Mouse (Mus musculus) midbrain, postnatal 0 days (tissue): ENCODE measurements around the gene H2-DMa. TPM values are rescaled to one million over a fixed set of nuclear protein-coding genes. Genes with fewer than 3 reads are reported as not detected.

Experiments used
- ATAC-seq: fragments of 200-750 bp; cut with Nextera tagmentation; 2 replicates; pipeline ENCODE4 v1.8.0; 2017; ENCODE audit warnings: moderate number of reproducible peaks, mild to moderate bottlenecking, moderate TSS enrichment, moderate library complexity; ENCODE audit not compliant: low FRiP score
- DNase-seq: peaks from one replicate; pipeline ENCODE4 v3.0.0-alpha.2; 2015; ENCODE audit warnings: low spot score
- H3K27ac ChIP-seq: fragments of 300-500 bp; sonication (generic); 2 replicates; pipeline ENCODE4 v1.5.1; 2014; ENCODE audit warnings: low read depth, mild to moderate bottlenecking, low read length, mixed read lengths
- H3K27me3 ChIP-seq: fragments of 300-500 bp; sonication (generic); 2 replicates; pipeline ENCODE4 v1.6.1; 2014; ENCODE audit warnings: low read length, control low read depth, mixed read lengths; ENCODE audit not compliant: insufficient read depth
- H3K36me3 ChIP-seq: fragments of 300-500 bp; sonication (generic); 2 replicates; pipeline ENCODE4 v1.6.1; 2014; ENCODE audit warnings: low read length, control low read depth, mixed read lengths; ENCODE audit not compliant: insufficient read depth
- H3K4me1 ChIP-seq: fragments of 300-500 bp; sonication (generic); 2 replicates; pipeline ENCODE4 v1.6.1; 2014; ENCODE audit warnings: mild to moderate bottlenecking, control low read depth, antibody characterized with exemption, low read length, mixed read lengths; ENCODE audit not compliant: insufficient read depth
- H3K4me2 ChIP-seq: fragments of 300-500 bp; sonication (generic); 2 replicates; pipeline ENCODE4 v1.6.1; 2014; ENCODE audit warnings: low read depth, mild to moderate bottlenecking, low read length, mixed read lengths; ENCODE audit not compliant: poor library complexity, severe bottlenecking
- H3K4me3 ChIP-seq: fragments of 300-500 bp; sonication (generic); 2 replicates; pipeline ENCODE4 v1.5.1; 2014; ENCODE audit warnings: low read depth, mild to moderate bottlenecking, low read length, moderate library complexity
- H3K9ac ChIP-seq: fragments of 300-500 bp; sonication (generic); replicated peaks from 2 replicates; pipeline ENCODE4 v1.6.1; 2014; ENCODE audit warnings: mild to moderate bottlenecking, low read length, moderate library complexity, mixed read lengths; ENCODE audit not compliant: poor library complexity, severe bottlenecking
- H3K9me3 ChIP-seq: fragments of 300-500 bp; sonication (generic); 2 replicates; pipeline ENCODE4 v1.6.1; 2016; ENCODE audit warnings: low read length, control low read depth
- CTCF ChIP-seq: IDR thresholded peaks from 2 replicates; pipeline ENCODE4 v1.5.1; 2016; ENCODE audit warnings: antibody characterized with exemption, mild to moderate bottlenecking
- WGBS: fragments of 180-500 bp; shearing (Covaris S2); extraction: QIAGEN DNeasy Blood & Tissue Kit; methylation state at CpG from one replicate; pipeline ENCODE4 v1.1.7; 2014; 5-methylcytosine and 5-hydroxymethylcytosine counted together
- polyA plus RNA-seq: library from polyadenylated mRNA; unstranded; fragments of >200 nt; fragmentation: Nextera tagmentation; extraction: Ambion mirVana; gene quantifications from 2 replicates; pipeline ENCODE4 v1.2.1, GENCODE M21; 2015
- total RNA-seq: library from RNA; depleted of rRNA; stranded (reverse); fragments of >200 nt; gene quantifications from 2 replicates; pipeline ENCODE4 v1.2.3, GENCODE M21; 2014

The H2-DMa gene
- total and polyA plus RNA-seq, 2 experiments from 2014 or later = 23.8 to 26.1 TPM

- Histone ChIP-seq H3K4me2 (no peak overlapping the region), H3K9ac (no peak overlapping the region), H3K27me3 (peaks cover 13% of the 10 kb centered on the region), H3K27ac (no peak overlapping the region), H3K4me3 (no peak overlapping the region), H3K36me3 (no peaks in the 10 kb centered on the region), H3K4me1 (no peaks in the 10 kb centered on the region), H3K9me3 (no peaks in the 10 kb centered on the region)
- no peak for ATAC-seq
- DNase-seq = no peak
- no peak for TF ChIP-seq CTCF
- WGBS = 63% methylated on average over 3 of the region's 3 CpGs
Observed at GRCm38 (mm10) chr17:34144960-34145371, 25.6 kb downstream of the H2-DMa start.

- ATAC-seq (no peak), DNase-seq (peak; percentile 78)
- Histone ChIP-seq H3K27me3 (no peaks in the 10 kb centered on the region), H3K9me3 (no peaks in the 10 kb centered on the region), H3K4me3 (no peak within 1 kb of the TSS), H3K36me3 (no peaks in the 10 kb centered on the region), H3K4me2 (no peak within 1 kb of the TSS), H3K4me1 (no peaks in the 10 kb centered on the region), H3K27ac (no peak within 1 kb of the TSS), H3K9ac (no peak within 1 kb of the TSS)
- TF ChIP-seq CTCF = no peak
- WGBS = 59% methylated on average over 4 of the region's 4 CpGs
Observed at GRCm38 (mm10) chr17:34152923-34153322, 33.6 kb downstream of the H2-DMa start, which contains the start of gene H2-DMb1. Gene H2-DMb1, plus strand, starts transcription at chr17:34153072.

- Histone ChIP-seq H3K4me2 (no peak overlapping the region), H3K9me3 (no peaks in the 10 kb centered on the region), H3K27me3 (no peaks in the 10 kb centered on the region), H3K4me3 (no peak overlapping the region), H3K4me1 (no peaks in the 10 kb centered on the region), H3K27ac (no peak overlapping the region), H3K36me3 (no peaks in the 10 kb centered on the region), H3K9ac (no peak overlapping the region)
- no peak for ATAC-seq
- 51% methylated on average over 5 of the region's 5 CpGs for WGBS
- no peak for TF ChIP-seq CTCF
- no peak for DNase-seq
Observed at GRCm38 (mm10) chr17:34155534-34155933, 36.2 kb downstream of the H2-DMa start.

- H3K27ac ChIP-seq = no peak overlapping the region
- ATAC-seq (no peak), DNase-seq (no peak)
- no peaks in the 10 kb centered on the region for H3K9me3 ChIP-seq
- H3K27me3 ChIP-seq = no peaks in the 10 kb centered on the region
- H3K4me3 ChIP-seq = no peak overlapping the region
- no peaks in the 10 kb centered on the region for H3K36me3 ChIP-seq
- TF ChIP-seq CTCF = peak; percentile 37
- 36% methylated on average over 9 of the region's 9 CpGs for whole genome bisulfite sequencing
- no peak overlapping the region for H3K4me2 ChIP-seq
- no peak overlapping the region for H3K9ac ChIP-seq
- H3K4me1 ChIP-seq = no peaks in the 10 kb centered on the region
Observed at GRCm38 (mm10) chr17:34164202-34164895, 45.0 kb downstream of the H2-DMa start.

GRCm38 (mm10) chr17:34165033-34165730 is 45.8 kb downstream of the H2-DMa start:
- no peaks in the 10 kb centered on the region for H3K36me3 ChIP-seq
- DNase-seq = no peak
- WGBS = 85% methylated on average over 6 of the region's 6 CpGs
- no peak for ATAC-seq
- H3K27ac ChIP-seq = no peak overlapping the region
- no peak overlapping the region for H3K4me2 ChIP-seq
- no peaks in the 10 kb centered on the region for H3K27me3 ChIP-seq
- TF ChIP-seq CTCF = peak; percentile 45
- no peak overlapping the region for H3K4me3 ChIP-seq
- no peaks in the 10 kb centered on the region for H3K9me3 ChIP-seq
- no peak overlapping the region for H3K9ac ChIP-seq
- no peaks in the 10 kb centered on the region for H3K4me1 ChIP-seq

GRCm38 (mm10) chr17:34169279-34169678 is 49.9 kb downstream of the H2-DMa start:
- WGBS = 2% methylated on average over 2 of the region's 2 CpGs
- Histone ChIP-seq H3K27me3 (no peaks in the 10 kb centered on the region), H3K9me3 (no peaks in the 10 kb centered on the region), H3K27ac (no peak overlapping the region), H3K4me3 (no peak overlapping the region), H3K4me1 (no peaks in the 10 kb centered on the region), H3K9ac (no peak overlapping the region), H3K36me3 (no peaks in the 10 kb centered on the region), H3K4me2 (no peak overlapping the region)
- ATAC-seq (no peak), DNase-seq (peak; percentile 77)
- peak; percentile 83 for TF ChIP-seq CTCF
